Mouse (Mus musculus) heart, embryonic 15.5 days (tissue): ENCODE measurements around the gene Stac. TPM values are rescaled to one million over a fixed set of nuclear protein-coding genes. Genes with fewer than 3 reads are reported as not detected.

ENCODE experiments used
- ATAC-seq: fragments of 200-750 bp; cut with Nextera tagmentation; replicated peaks from 2 replicates; pipeline ENCODE4 v1.8.0; 2017; ENCODE audit warnings: low read depth, moderate TSS enrichment; ENCODE audit not compliant: insufficient number of reproducible peaks, insufficient read depth, low FRiP score
- H3K27ac ChIP-seq: fragments of 300-500 bp; sonication (generic); 2 replicates; pipeline ENCODE4 v1.5.1; 2015; ENCODE audit warnings: mild to moderate bottlenecking, inconsistent platforms
- H3K27me3 ChIP-seq: fragments of 300-500 bp; sonication (generic); 2 replicates; pipeline ENCODE4 v1.6.1; 2015; ENCODE audit warnings: inconsistent platforms
- H3K36me3 ChIP-seq: fragments of 300-500 bp; sonication (generic); 2 replicates; pipeline ENCODE4 v1.6.1; 2015; ENCODE audit warnings: mild to moderate bottlenecking, inconsistent platforms
- H3K4me1 ChIP-seq: fragments of 300-500 bp; sonication (generic); replicated peaks from 2 replicates; pipeline ENCODE4 v1.6.1; 2015; ENCODE audit warnings: inconsistent platforms
- H3K4me2 ChIP-seq: fragments of 300-500 bp; sonication (generic); 2 replicates; pipeline ENCODE4 v1.6.1; 2015; ENCODE audit warnings: inconsistent platforms, mild to moderate bottlenecking, moderate library complexity
- H3K4me3 ChIP-seq: fragments of 300-500 bp; sonication (generic); 2 replicates; pipeline ENCODE4 v1.5.1; 2015; ENCODE audit warnings: mild to moderate bottlenecking, inconsistent platforms
- H3K9ac ChIP-seq: fragments of 300-500 bp; sonication (generic); 2 replicates; pipeline ENCODE4 v1.6.1; 2015; ENCODE audit warnings: mild to moderate bottlenecking, inconsistent platforms
- H3K9me3 ChIP-seq: fragments of 300-500 bp; sonication (generic); replicated peaks from 2 replicates; pipeline ENCODE4 v1.6.1; 2016; ENCODE audit warnings: inconsistent platforms
- WGBS: fragments of 180-500 bp; shearing (Covaris S2); methylation state at CpG from one replicate; pipeline ENCODE4 v1.1.7; 2015; ENCODE audit warnings: mixed read lengths; 5-methylcytosine and 5-hydroxymethylcytosine counted together
- polyA plus RNA-seq: library from polyadenylated mRNA; unstranded; fragments of >200 nt; fragmentation: Nextera tagmentation; extraction: Ambion mirVana; gene quantifications from 2 replicates; pipeline ENCODE4 v1.2.1, GENCODE M21; 2015

Stac gene
- polyA plus RNA-seq, 1 experiment from 2014 or later, result 1.3 TPM

GRCm38 (mm10) chr9:111514586-111515473 is 175.3 kb downstream of the Stac start:
- ATAC-seq, result no peak
- H3K36me3 ChIP-seq, result no peaks in the 10 kb centered on the region
- no peaks in the 10 kb centered on the region for H3K27me3 ChIP-seq
- WGBS, result 57% methylated on average over 15 of the region's 15 CpGs
- H3K4me1 ChIP-seq, result no peaks in the 10 kb centered on the region
- H3K27ac ChIP-seq, result no peak overlapping the region
- no peak overlapping the region for H3K4me3 ChIP-seq
- H3K4me2 ChIP-seq, result no peak overlapping the region
- no peaks in the 10 kb centered on the region for H3K9me3 ChIP-seq
- H3K9ac ChIP-seq, result no peak overlapping the region
